8 mouse cellular contexts compared by ENCODE assay signal in genomic region chr2:33177443-33178242, GRCm38 (mm10). TPM values are rescaled to one million over a fixed set of nuclear protein-coding genes. Genes with fewer than 3 reads are reported as not detected.
DNase-seq lines count a peak whose midpoint lies in the region; ATAC-seq and TF ChIP-seq lines count a peak whose summit lies in the region.

No protein-coding gene starts in this region.

- H3K27me3 ChIP-seq in kidney, adult 2 months (replicated peaks; ENCODE audit: control insufficient read depth, insufficient read depth, low read length), result no peaks in the 10 kb centered on the region
- H3K27me3 ChIP-seq in kidney, embryonic 15.5 days, result no peaks in the 10 kb centered on the region
- no peaks in the 10 kb centered on the region for H3K27me3 ChIP-seq in embryonic facial prominence, embryonic 11.5 days (ENCODE audit: control insufficient read depth, insufficient read depth, low read length)
- no peaks in the 10 kb centered on the region for H3K27me3 ChIP-seq in intestine, embryonic 14.5 days (replicated peaks; ENCODE audit: control insufficient read depth, insufficient read depth, low read length)

- no peak overlapping the region for H3K9ac ChIP-seq in kidney, embryonic 15.5 days
- H3K9ac ChIP-seq in embryonic facial prominence, embryonic 11.5 days (replicated peaks; ENCODE audit: low read length), result no peak overlapping the region
- peak overlapping the region; percentile 29; the same call in 1 of the 2 replicates for H3K9ac ChIP-seq in intestine, embryonic 14.5 days (ENCODE audit: low read length)

- no peak for TF ChIP-seq POLR2A in kidney, adult 2 months (IDR thresholded peaks at IDR 0.05; ENCODE audit: low read depth, low read length)

- peak overlapping the region; percentile 27 for H3K4me3 ChIP-seq in kidney, adult 2 months (ENCODE audit: insufficient read depth, low read depth, low read length)
- no peak overlapping the region for H3K4me3 ChIP-seq in kidney, embryonic 15.5 days (replicated peaks)
- no peak overlapping the region for H3K4me3 ChIP-seq in embryonic facial prominence, embryonic 11.5 days (ENCODE audit: low read depth, low read length)
- H3K4me3 ChIP-seq in intestine, embryonic 14.5 days (ENCODE audit: low read depth, low read length), result peak overlapping the region; percentile 11

- ATAC-seq in kidney, embryonic 15.5 days (replicated peaks; ENCODE audit: low FRiP score), result no peak
- no peak for ATAC-seq in embryonic facial prominence, embryonic 11.5 days (replicated peaks; ENCODE audit: insufficient number of reproducible peaks, low FRiP score, low TSS enrichment, low read depth)
- ATAC-seq in intestine, embryonic 14.5 days (replicated peaks; ENCODE audit: low FRiP score, low TSS enrichment, low read depth), result peak; percentile 72
- 0 out of 2 replicates have a peak, but pooled peaks have one; percentile 25 for ATAC-seq in megakaryocyte, adult 5-6 weeks (ENCODE audit: poor library complexity, severe bottlenecking)

- WGBS in kidney, adult 2 months, result 71% methylated on average over 12 of the region's 12 CpGs
- 87% methylated on average over 12 of the region's 12 CpGs for WGBS in kidney, embryonic 15.5 days
- WGBS in embryonic facial prominence, embryonic 11.5 days, result 82% methylated on average over 12 of the region's 12 CpGs
- 24% methylated on average over 12 of the region's 12 CpGs for WGBS in intestine, embryonic 14.5 days

- peak overlapping the region; percentile 94 for H3K27ac ChIP-seq in kidney, adult 2 months (ENCODE audit: insufficient read depth, low read depth, low read length)
- H3K27ac ChIP-seq in kidney, embryonic 15.5 days, result no peak overlapping the region
- H3K27ac ChIP-seq in embryonic facial prominence, embryonic 11.5 days (replicated peaks; ENCODE audit: low read depth, low read length), result no peak overlapping the region
- H3K27ac ChIP-seq in intestine, embryonic 14.5 days (ENCODE audit: low read depth), result peak overlapping the region; percentile 87

- peak; percentile 84 for DNase-seq in kidney, adult 2 months
- peak; percentile 22 for DNase-seq in embryonic facial prominence, embryonic 11.5 days (ENCODE audit: low spot score)
- DNase-seq in intestine, embryonic 14.5 days (ENCODE audit: low spot score), result peak; percentile 81
- DNase-seq in layer of hippocampus, adult 9-11 months, result no peak
- no peak for DNase-seq in thymus, postnatal 0 days (ENCODE audit: low spot score)
- no peak for DNase-seq in right cerebral cortex, adult 2 months (ENCODE audit: low spot score in 2 of 2)

- H3K9me3 ChIP-seq in kidney, embryonic 15.5 days (replicated peaks), result no peaks in the 10 kb centered on the region
- no peaks in the 10 kb centered on the region for H3K9me3 ChIP-seq in embryonic facial prominence, embryonic 11.5 days (replicated peaks; ENCODE audit: control insufficient read depth, low read length)
- no peaks in the 10 kb centered on the region for H3K9me3 ChIP-seq in intestine, embryonic 14.5 days (ENCODE audit: control insufficient read depth, low read length)

- peaks cover 24% of the 10 kb centered on the region for H3K4me1 ChIP-seq in kidney, adult 2 months (ENCODE audit: control insufficient read depth, insufficient read depth, low read length)
- H3K4me1 ChIP-seq in kidney, embryonic 15.5 days, result peaks cover 23% of the 10 kb centered on the region
- H3K4me1 ChIP-seq in embryonic facial prominence, embryonic 11.5 days (ENCODE audit: control insufficient read depth, insufficient read depth, low read length), result no peaks in the 10 kb centered on the region
- peaks cover 41% of the 10 kb centered on the region for H3K4me1 ChIP-seq in intestine, embryonic 14.5 days (replicated peaks; ENCODE audit: control insufficient read depth, insufficient read depth, low read length)

- H3K4me2 ChIP-seq in kidney, embryonic 15.5 days, result no peak overlapping the region
- no peak overlapping the region for H3K4me2 ChIP-seq in embryonic facial prominence, embryonic 11.5 days (ENCODE audit: low read depth, low read length)
- H3K4me2 ChIP-seq in intestine, embryonic 14.5 days (ENCODE audit: low read length), result peak overlapping the region; percentile 45

- no peaks in the 10 kb centered on the region for H3K36me3 ChIP-seq in kidney, adult 2 months (ENCODE audit: control insufficient read depth, insufficient read depth, low read length)
- no peaks in the 10 kb centered on the region for H3K36me3 ChIP-seq in kidney, embryonic 15.5 days
- H3K36me3 ChIP-seq in embryonic facial prominence, embryonic 11.5 days (replicated peaks; ENCODE audit: control insufficient read depth, insufficient read depth, low read depth, low read length), result no peaks in the 10 kb centered on the region
- no peaks in the 10 kb centered on the region for H3K36me3 ChIP-seq in intestine, embryonic 14.5 days (ENCODE audit: control insufficient read depth, insufficient read depth, low read length)

- no peak for TF ChIP-seq CTCF in kidney, adult 2 months (conservative IDR thresholded peaks at IDR 0.05; ENCODE audit: insufficient read depth, insufficient read length, low read depth, low read length)

RNA-seq across cellular contexts. Expression of gene Angptl2, which starts 38.2 kb away (rescaled TPM):
- 90.1 and 93.0 TPM in 2 replicates for polyA plus RNA-seq in kidney, adult 2 months (2012; rRNA removed)
- polyA plus RNA-seq in kidney, embryonic 15.5 days (2015; fragmentation: Nextera tagmentation; extraction: Ambion mirVana), result 35.0 and 40.9 TPM in 2 replicates
- polyA plus RNA-seq in embryonic facial prominence, embryonic 11.5 days (2014; fragmentation: Nextera tagmentation; extraction: Ambion mirVana), result 28.6 and 30.4 TPM in 2 replicates
- polyA plus RNA-seq in intestine, embryonic 14.5 days (2014; fragmentation: Nextera tagmentation; extraction: Ambion mirVana), result 38.7 and 41.0 TPM in 2 replicates
- total RNA-seq in megakaryocyte, adult 5-6 weeks (2015), result 4.2 and 5.0 TPM in 2 replicates
- 9.8 and 11.4 TPM in 2 replicates for total RNA-seq in megakaryocyte, adult 5-6 weeks (2017)
- polyA plus RNA-seq in thymus, postnatal 0 days (2015; fragmentation: Nextera tagmentation; extraction: Ambion mirVana), result 29.8 and 34.7 TPM in 2 replicates

RNA-seq across cellular contexts. Expression of gene Garnl3, which starts 46.2 kb away (rescaled TPM):
- polyA plus RNA-seq in kidney, adult 2 months (2012; rRNA removed), result 1.1 and 1.2 TPM in 2 replicates
- polyA plus RNA-seq in kidney, embryonic 15.5 days (2015; fragmentation: Nextera tagmentation; extraction: Ambion mirVana), result 11.2 and 14.0 TPM in 2 replicates
- 9.0 and 10.8 TPM in 2 replicates for polyA plus RNA-seq in embryonic facial prominence, embryonic 11.5 days (2014; fragmentation: Nextera tagmentation; extraction: Ambion mirVana)
- 17.2 and 18.6 TPM in 2 replicates for polyA plus RNA-seq in intestine, embryonic 14.5 days (2014; fragmentation: Nextera tagmentation; extraction: Ambion mirVana)
- 0.20 and 0.82 TPM in 2 replicates for total RNA-seq in megakaryocyte, adult 5-6 weeks (2015)
- total RNA-seq in megakaryocyte, adult 5-6 weeks (2017), result 2.7 and 5.7 TPM in 2 replicates
- 0.81 and 1.0 TPM in 2 replicates for polyA plus RNA-seq in thymus, postnatal 0 days (2015; fragmentation: Nextera tagmentation; extraction: Ambion mirVana)

Comparison
In these comparisons a context has a peak if more than half of its experiments do, and no peak if none do; other contexts are left out.
1. H3K27ac ChIP-seq: peak in kidney, adult 2 months (single experiment) and intestine, embryonic 14.5 days (single experiment); none in kidney, embryonic 15.5 days (single experiment) and embryonic facial prominence, embryonic 11.5 days (single experiment).
2. H3K4me3 ChIP-seq: peak in kidney, adult 2 months (single experiment) and intestine, embryonic 14.5 days (single experiment); none in kidney, embryonic 15.5 days (single experiment) and embryonic facial prominence, embryonic 11.5 days (single experiment).
3. DNase-seq: peak in kidney, adult 2 months (single experiment), embryonic facial prominence, embryonic 11.5 days (single experiment) and intestine, embryonic 14.5 days (single experiment); none in layer of hippocampus, adult 9-11 months (single experiment), thymus, postnatal 0 days (single experiment) and right cerebral cortex, adult 2 months (0 of 2).
4. ATAC-seq: peak in intestine, embryonic 14.5 days (single experiment) and megakaryocyte, adult 5-6 weeks (single experiment); none in kidney, embryonic 15.5 days (single experiment) and embryonic facial prominence, embryonic 11.5 days (single experiment).